Mouse (Mus musculus) erythroblast, embryonic 14.5 days (primary cell): Measurements from ENCODE around the gene Tgfb1. TPM values are rescaled to one million over a fixed set of nuclear protein-coding genes. Genes with fewer than 3 reads are reported as not detected.

Experiments
- H3K27me3 ChIP-seq: 2 replicates; pipeline ENCODE4 v1.6.1; 2012; ENCODE audit warnings: inconsistent platforms; ENCODE audit not compliant: control insufficient read depth
- H3K36me3 ChIP-seq: 2 replicates; pipeline ENCODE4 v1.6.1; 2012; ENCODE audit warnings: mild to moderate bottlenecking, inconsistent platforms; ENCODE audit not compliant: control insufficient read depth
- H3K4me1 ChIP-seq: 2 replicates; pipeline ENCODE4 v1.6.1; 2012; ENCODE audit warnings: inconsistent platforms; ENCODE audit not compliant: control insufficient read depth
- H3K4me3 ChIP-seq: replicated peaks from 2 replicates; pipeline ENCODE3; 2012; ENCODE audit warnings: moderate library complexity, mild to moderate bottlenecking, inconsistent platforms
- H3K9me3 ChIP-seq: 2 replicates; pipeline ENCODE4 v1.6.1; 2012; ENCODE audit warnings: low read length, inconsistent platforms, mixed read lengths; ENCODE audit not compliant: control insufficient read depth
- GATA1 ChIP-seq: IDR thresholded peaks from 2 replicates; pipeline ENCODE4 v1.6.1; 2012; ENCODE audit warnings: low read length, inconsistent platforms, mixed read lengths
- TAL1 ChIP-seq: IDR thresholded peaks from 3 replicates; pipeline ENCODE4 v1.6.1; 2012; ENCODE audit warnings: low read length, inconsistent platforms, mixed read lengths
- polyA plus RNA-seq: library from polyadenylated mRNA; stranded (reverse); fragments of >175 nt; gene quantifications from 2 replicates; pipeline ENCODE4 v1.2.3, GENCODE M21; 2012

The Tgfb1 gene
- polyA plus RNA-seq, 1 experiment = 23.6 TPM

DNA sequence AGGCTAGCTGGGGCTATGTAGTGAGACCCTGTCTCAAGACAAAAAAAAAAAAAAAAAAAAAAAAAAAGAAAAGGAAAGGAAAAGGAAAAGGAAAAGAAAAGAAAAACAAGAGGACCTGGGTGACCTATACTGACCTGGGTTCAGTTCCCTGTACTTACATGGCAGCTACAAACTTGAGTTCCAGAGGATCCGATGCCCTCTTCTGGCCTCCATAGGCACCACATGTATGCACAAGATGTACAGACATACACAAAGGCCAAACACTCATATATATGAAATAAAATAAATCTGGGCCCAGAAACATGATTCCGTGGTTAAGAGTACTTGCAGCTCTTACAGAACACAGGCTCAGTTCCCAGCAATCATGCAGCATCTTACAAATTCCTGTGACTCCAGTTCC is 50.1 kb downstream of the Tgfb1 start:
- Histone ChIP-seq H3K4me3 (no peak overlapping the region), H3K9me3 (no peaks in the 10 kb centered on the region), H3K27me3 (no peaks in the 10 kb centered on the region), H3K36me3 (peaks cover 99% of the 10 kb centered on the region), H3K4me1 (peaks cover 31% of the 10 kb centered on the region)
- TF ChIP-seq TAL1 (no peak), GATA1 (no peak)

- peaks cover 31% of the 10 kb centered on the region for H3K4me1 ChIP-seq
Measured at GRCm38 (mm10) chr7:25738277-25738676, 51.5 kb downstream of the Tgfb1 start.

GRCm38 (mm10) chr7:25746844-25747243 is 60.0 kb downstream of the Tgfb1 start:
- Histone ChIP-seq H3K36me3 (peaks cover 100% of the 10 kb centered on the region), H3K4me1 (peaks cover 9% of the 10 kb centered on the region), H3K9me3 (no peaks in the 10 kb centered on the region), H3K4me3 (no peak overlapping the region), H3K27me3 (no peaks in the 10 kb centered on the region)
- TF ChIP-seq TAL1 (no peak), GATA1 (no peak)

More at GRCm38 (mm10) chr7:25738277-25738676, 51.5 kb downstream of the Tgfb1 start:
- H3K9me3 ChIP-seq = no peaks in the 10 kb centered on the region
- peaks cover 99% of the 10 kb centered on the region for H3K36me3 ChIP-seq
- no peak overlapping the region for H3K4me3 ChIP-seq
- TF ChIP-seq GATA1 = no peak
- no peak for TF ChIP-seq TAL1
- H3K27me3 ChIP-seq = no peaks in the 10 kb centered on the region

DNA sequence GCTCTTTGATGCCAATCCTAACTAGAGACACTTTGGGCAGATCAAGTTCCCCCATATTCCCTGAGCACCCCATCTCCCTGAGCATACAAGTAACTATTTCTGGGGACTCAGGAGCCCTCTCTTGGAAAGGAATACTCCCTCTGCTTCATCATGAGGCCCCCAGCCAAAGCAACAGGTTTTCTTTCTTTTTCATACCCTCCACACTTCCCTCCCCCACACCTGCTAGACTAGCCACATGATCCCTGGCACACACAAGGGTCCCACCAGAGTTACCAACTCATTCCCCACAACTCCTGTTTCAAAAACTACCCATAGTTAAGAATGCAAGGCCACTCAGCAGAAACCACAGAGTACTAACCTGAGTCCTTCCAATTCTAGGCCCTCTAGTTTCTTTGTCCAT is 66.3 kb downstream of the Tgfb1 start:
- TF ChIP-seq TAL1 (no peak), GATA1 (no peak)
- peaks cover 43% of the 10 kb centered on the region for H3K4me1 ChIP-seq
- peaks cover 4% of the 10 kb centered on the region for H3K27me3 ChIP-seq
- H3K36me3 ChIP-seq = peaks cover 55% of the 10 kb centered on the region
- peak overlapping the region; percentile 100 for H3K4me3 ChIP-seq
- H3K9me3 ChIP-seq = no peaks in the 10 kb centered on the region

- Histone ChIP-seq H3K4me1 (peaks cover 43% of the 10 kb centered on the region), H3K36me3 (peaks cover 48% of the 10 kb centered on the region), H3K27me3 (peaks cover 8% of the 10 kb centered on the region), H3K4me3 (peak overlapping the region; percentile 100), H3K9me3 (no peaks in the 10 kb centered on the region)
- TF ChIP-seq GATA1 = no peak
- no peak for TF ChIP-seq TAL1
Measured at GRCm38 (mm10) chr7:25753643-25754438, 67.0 kb downstream of the Tgfb1 start.

- peaks cover 8% of the 10 kb centered on the region for H3K27me3 ChIP-seq
- H3K4me1 ChIP-seq = peaks cover 43% of the 10 kb centered on the region
- H3K4me3 ChIP-seq = peak overlapping the region; percentile 100
- peaks cover 42% of the 10 kb centered on the region for H3K36me3 ChIP-seq
- TF ChIP-seq GATA1 (no peak), TAL1 (no peak)
- H3K9me3 ChIP-seq = no peaks in the 10 kb centered on the region
Measured at GRCm38 (mm10) chr7:25754439-25754737, 67.6 kb downstream of the Tgfb1 start.

Other genes starting within 250 kb of the Tgfb1 start
- 0.01 TPM in 1 of 2 replicates, not detected in the other for gene Ceacam1, start 209.4 kb upstream of the Tgfb1 start, polyA plus RNA-seq
- not detected in 2 replicates for gene Ceacam2, start 147.1 kb upstream of the Tgfb1 start, polyA plus RNA-seq
- gene Erich4, start 71.1 kb upstream of the Tgfb1 start, polyA plus RNA-seq = not detected in 2 replicates
- gene Dmac2, start 67.6 kb upstream of the Tgfb1 start, polyA plus RNA-seq = 0.73 and 1.1 TPM in 2 replicates
- gene B3gnt8, start 60.3 kb upstream of the Tgfb1 start, polyA plus RNA-seq = 0.10 and 0.23 TPM in 2 replicates
- 2.4 and 3.2 TPM in 2 replicates for gene Bckdha, start 28.0 kb upstream of the Tgfb1 start, polyA plus RNA-seq
- gene Exosc5, start 27.8 kb upstream of the Tgfb1 start, polyA plus RNA-seq = 11.8 and 15.6 TPM in 2 replicates
- 0.01 and 0.11 TPM in 2 replicates for gene Tmem91, start 11.8 kb upstream of the Tgfb1 start, polyA plus RNA-seq
- gene B9d2, start 6.2 kb upstream of the Tgfb1 start, polyA plus RNA-seq = 4.8 and 8.3 TPM in 2 replicates
- 8.8 and 9.3 TPM in 2 replicates for gene Ccdc97, start 32.1 kb downstream of the Tgfb1 start, polyA plus RNA-seq
- 32.8 and 36.7 TPM in 2 replicates for gene Hnrnpul1, start 67.8 kb downstream of the Tgfb1 start, polyA plus RNA-seq
- gene Axl, start 101.7 kb downstream of the Tgfb1 start, polyA plus RNA-seq = 0.26 and 0.61 TPM in 2 replicates
- not detected in 2 replicates for gene Cyp2s1, start 129.9 kb downstream of the Tgfb1 start, polyA plus RNA-seq
- gene Cyp2b10, start 210.6 kb downstream of the Tgfb1 start, polyA plus RNA-seq = not detected in 2 replicates